Mouse (Mus musculus): ENCODE data around the gene Prkd1. TPM values are rescaled to one million over a fixed set of nuclear protein-coding genes. Genes with fewer than 3 reads are reported as not detected.

Gene Prkd1
- polyA plus RNA-seq, 1 experiment from 2014 or later, result 7.6 TPM

- no peak overlapping the region for H3K9ac ChIP-seq
- 87% methylated on average over 1 of the region's 1 CpGs for WGBS
- ATAC-seq, result no peak
Measured at GRCm38 (mm10) chr12:50599370-50599769, 49.5 kb downstream of the Prkd1 start.

GRCm38 (mm10) chr12:50598053-50598988 is 50.6 kb downstream of the Prkd1 start:
- H3K27ac ChIP-seq, result no peak overlapping the region
- no peak overlapping the region for H3K4me2 ChIP-seq

More at GRCm38 (mm10) chr12:50599370-50599769, 49.5 kb downstream of the Prkd1 start:
- no peak overlapping the region for H3K27ac ChIP-seq
- H3K4me3 ChIP-seq, result no peak overlapping the region
- 0 out of 2 replicates have a peak, but pooled peaks cover 8% of the 10 kb centered on the region for H3K4me1 ChIP-seq
- H3K27me3 ChIP-seq, result no peaks in the 10 kb centered on the region
- no peaks in the 10 kb centered on the region for H3K9me3 ChIP-seq (replicated peaks)
- H3K4me2 ChIP-seq, result no peak overlapping the region
- H3K36me3 ChIP-seq (ENCODE audit: poor library complexity, severe bottlenecking), result no peaks in the 10 kb centered on the region

GRCm38 (mm10) chr12:50597467-50597866 is 51.4 kb downstream of the Prkd1 start:
- ATAC-seq, result peak; percentile 39; the same call in 1 of the 2 replicates
- no peaks in the 10 kb centered on the region for H3K36me3 ChIP-seq (ENCODE audit: poor library complexity, severe bottlenecking)
- no peak overlapping the region for H3K4me2 ChIP-seq
- no peaks in the 10 kb centered on the region for H3K9me3 ChIP-seq (replicated peaks)
- H3K27me3 ChIP-seq, result no peaks in the 10 kb centered on the region
- no peak overlapping the region for H3K9ac ChIP-seq
- H3K4me1 ChIP-seq, result 0 out of 2 replicates have a peak, but pooled peaks cover 8% of the 10 kb centered on the region
- 74% methylated on average over 4 of the region's 4 CpGs for WGBS
- no peak overlapping the region for H3K27ac ChIP-seq
- H3K4me3 ChIP-seq, result no peak overlapping the region

More at GRCm38 (mm10) chr12:50598053-50598988, 50.6 kb downstream of the Prkd1 start:
- 0 out of 2 replicates have a peak, but pooled peaks cover 8% of the 10 kb centered on the region for H3K4me1 ChIP-seq
- no peaks in the 10 kb centered on the region for H3K27me3 ChIP-seq
- H3K9me3 ChIP-seq (replicated peaks), result no peaks in the 10 kb centered on the region
- ATAC-seq, result peak; percentile 75; the same call in 1 of the 2 replicates
- no peaks in the 10 kb centered on the region for H3K36me3 ChIP-seq (ENCODE audit: poor library complexity, severe bottlenecking)
- H3K4me3 ChIP-seq, result no peak overlapping the region
- 79% methylated on average over 9 of the region's 9 CpGs for WGBS
- no peak overlapping the region for H3K9ac ChIP-seq

- no peak for ATAC-seq
- 91% methylated on average over 5 of the region's 5 CpGs for WGBS
Measured at GRCm38 (mm10) chr12:50595777-50596176, 53.1 kb downstream of the Prkd1 start.

DNA sequence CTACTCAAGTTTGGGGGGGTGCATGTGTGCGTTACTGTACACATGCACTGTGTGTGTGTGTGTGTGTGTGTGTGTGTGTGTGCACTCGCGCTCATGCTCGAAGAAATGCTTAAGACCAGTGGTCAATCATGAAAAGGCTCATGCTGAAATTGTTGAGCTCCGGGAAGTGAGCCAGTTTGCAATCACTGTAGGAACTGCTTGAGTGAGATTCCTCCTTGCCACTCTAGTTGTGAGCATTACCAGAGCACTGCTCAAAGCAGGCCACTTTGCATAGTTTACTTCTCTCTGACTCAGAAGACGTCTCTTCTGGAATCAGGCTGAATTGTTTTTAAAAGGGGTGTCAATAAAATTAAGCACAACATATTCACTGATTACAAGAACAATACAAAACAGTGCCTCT is 54.4 kb downstream of the Prkd1 start:
- H3K27me3 ChIP-seq, result no peaks in the 10 kb centered on the region
- no peaks in the 10 kb centered on the region for H3K9me3 ChIP-seq (replicated peaks)
- 0 out of 2 replicates have a peak, but pooled peaks cover 3% of the 10 kb centered on the region for H3K4me1 ChIP-seq
- no peak overlapping the region for H3K27ac ChIP-seq
- no peaks in the 10 kb centered on the region for H3K36me3 ChIP-seq (ENCODE audit: poor library complexity, severe bottlenecking)
- no peak overlapping the region for H3K4me2 ChIP-seq
- no peak overlapping the region for H3K4me3 ChIP-seq
- WGBS, result 77% methylated on average over 6 of the region's 6 CpGs
- H3K9ac ChIP-seq, result no peak overlapping the region
- ATAC-seq, result no peak

More at GRCm38 (mm10) chr12:50595777-50596176, 53.1 kb downstream of the Prkd1 start:
- Histone ChIP-seq H3K27ac (no peak overlapping the region), H3K9ac (no peak overlapping the region), H3K27me3 (no peaks in the 10 kb centered on the region), H3K4me2 (no peak overlapping the region), H3K9me3 (replicated peaks) (no peaks in the 10 kb centered on the region), H3K36me3 (ENCODE audit: poor library complexity, severe bottlenecking) (no peaks in the 10 kb centered on the region), H3K4me3 (no peak overlapping the region), H3K4me1 (0 out of 2 replicates have a peak, but pooled peaks cover 8% of the 10 kb centered on the region)

DNA sequence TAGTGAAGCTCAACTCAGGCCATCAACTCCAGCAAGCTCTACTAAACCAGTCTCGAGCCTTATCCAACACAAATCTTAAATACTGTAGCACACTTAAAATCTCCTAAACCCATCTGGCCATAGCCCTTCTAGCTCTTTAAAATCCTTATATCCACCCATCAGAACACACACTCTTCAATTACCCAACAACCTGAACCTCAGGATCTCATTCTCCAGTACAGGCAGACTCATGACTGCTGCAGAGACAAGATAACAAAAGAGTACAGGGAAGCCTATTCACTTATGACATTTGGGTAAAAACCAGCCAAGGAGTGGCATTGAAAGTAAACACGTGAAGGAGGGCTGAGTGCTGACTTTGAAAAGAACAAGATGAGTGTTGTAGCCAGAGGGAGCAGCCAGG is 55.4 kb downstream of the Prkd1 start:
- H3K9ac ChIP-seq, result no peak overlapping the region
- no peaks in the 10 kb centered on the region for H3K27me3 ChIP-seq
- no peaks in the 10 kb centered on the region for H3K9me3 ChIP-seq (replicated peaks)
- WGBS, result 77% methylated on average over 2 of the region's 2 CpGs
- H3K4me2 ChIP-seq, result no peak overlapping the region
- no peak overlapping the region for H3K4me3 ChIP-seq
- H3K27ac ChIP-seq, result no peak overlapping the region
- 0 out of 2 replicates have a peak, but pooled peaks cover 3% of the 10 kb centered on the region for H3K4me1 ChIP-seq
- no peak for ATAC-seq
- no peaks in the 10 kb centered on the region for H3K36me3 ChIP-seq (ENCODE audit: poor library complexity, severe bottlenecking)

- H3K27ac ChIP-seq, result no peak overlapping the region
- H3K27me3 ChIP-seq, result no peaks in the 10 kb centered on the region
- H3K4me3 ChIP-seq, result no peak overlapping the region
- 82% methylated on average over 6 of the region's 6 CpGs for WGBS
- no peaks in the 10 kb centered on the region for H3K4me1 ChIP-seq
- ATAC-seq, result no peak
- H3K9me3 ChIP-seq (replicated peaks), result no peaks in the 10 kb centered on the region
- H3K36me3 ChIP-seq (ENCODE audit: poor library complexity, severe bottlenecking), result no peaks in the 10 kb centered on the region
- no peak overlapping the region for H3K9ac ChIP-seq
- H3K4me2 ChIP-seq, result no peak overlapping the region
Measured at GRCm38 (mm10) chr12:50588137-50588761, 60.6 kb downstream of the Prkd1 start.

DNA sequence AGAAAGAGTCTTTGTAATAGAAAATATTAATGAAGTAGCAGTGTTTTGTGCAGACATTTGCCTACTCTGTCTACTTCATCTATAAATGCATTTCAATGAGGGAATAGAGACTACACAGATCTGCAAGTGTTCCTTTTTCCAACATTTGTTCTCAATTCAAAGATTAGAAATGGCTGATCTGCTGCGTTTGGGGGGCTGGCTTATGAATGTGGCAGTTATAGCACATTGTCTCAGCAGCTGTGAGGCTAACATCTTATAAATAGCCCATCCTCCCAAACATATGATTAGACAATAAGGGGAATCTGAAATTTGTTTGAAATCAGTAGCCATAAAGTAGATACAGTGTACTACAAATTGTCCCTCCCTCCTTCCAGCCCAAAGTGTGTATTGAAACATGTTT is 83.7 kb downstream of the Prkd1 start:
- no peaks in the 10 kb centered on the region for H3K9me3 ChIP-seq (replicated peaks)
- WGBS, result 68% methylated on average over 1 of the region's 1 CpGs
- H3K27me3 ChIP-seq, result no peaks in the 10 kb centered on the region
- H3K9ac ChIP-seq, result no peak overlapping the region
- no peak overlapping the region for H3K4me2 ChIP-seq
- H3K36me3 ChIP-seq (ENCODE audit: poor library complexity, severe bottlenecking), result no peaks in the 10 kb centered on the region
- no peak overlapping the region for H3K27ac ChIP-seq
- peaks cover 10% of the 10 kb centered on the region; the same call in 1 of the 2 replicates for H3K4me1 ChIP-seq
- H3K4me3 ChIP-seq, result no peak overlapping the region
- peak; percentile 24; the same call in 1 of the 2 replicates for ATAC-seq

DNA sequence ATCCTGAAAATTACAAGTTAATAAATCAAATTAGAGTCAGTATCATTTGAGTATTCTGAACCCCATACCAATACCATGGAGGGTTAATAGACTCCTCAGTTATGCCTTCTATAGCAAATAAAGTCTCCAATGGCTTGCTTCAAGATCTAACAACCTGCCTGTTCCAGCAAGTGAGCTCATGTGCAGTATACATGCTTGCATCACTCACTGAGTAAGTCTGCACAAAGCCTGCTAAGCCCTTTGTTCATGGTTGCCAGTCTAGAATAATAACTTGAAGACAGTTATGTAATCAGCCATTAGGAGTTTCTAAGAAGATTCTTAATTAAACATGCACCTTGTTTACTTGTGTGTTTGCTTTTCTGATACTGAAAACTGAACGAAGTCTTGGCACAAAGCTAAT is 88.4 kb downstream of the Prkd1 start:
- H3K4me2 ChIP-seq, result no peak overlapping the region
- no peak overlapping the region for H3K4me3 ChIP-seq
- no peak overlapping the region for H3K27ac ChIP-seq
- 0 out of 2 replicates have a peak, but pooled peaks have one; percentile 50 for ATAC-seq
- no peak overlapping the region for H3K9ac ChIP-seq
- WGBS, result 42% methylated on average over 1 of the region's 1 CpGs
- H3K4me1 ChIP-seq, result peaks cover 10% of the 10 kb centered on the region; the same call in 1 of the 2 replicates
- H3K36me3 ChIP-seq (ENCODE audit: poor library complexity, severe bottlenecking), result no peaks in the 10 kb centered on the region
- H3K27me3 ChIP-seq, result no peaks in the 10 kb centered on the region
- H3K9me3 ChIP-seq (replicated peaks), result no peaks in the 10 kb centered on the region

DNA sequence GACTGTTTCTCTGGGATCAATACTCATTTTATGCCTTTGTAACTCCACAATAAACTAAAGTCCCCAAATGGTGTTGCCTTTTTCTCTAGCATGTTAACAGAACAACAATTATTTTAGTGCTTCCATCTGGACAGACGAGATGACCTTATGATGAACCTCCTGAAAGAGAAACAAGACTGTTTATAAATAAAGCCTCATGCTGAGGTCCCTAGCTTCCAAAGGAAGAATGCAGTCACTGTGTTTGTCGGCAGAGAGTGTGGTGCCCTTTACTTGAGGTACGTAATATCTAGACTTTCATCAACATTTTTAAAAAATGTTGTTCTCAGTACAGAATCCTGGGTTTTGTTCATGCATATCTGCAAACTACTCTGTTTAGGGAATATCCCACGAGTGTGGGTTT is 90.7 kb downstream of the Prkd1 start:
- Histone ChIP-seq H3K27ac (no peak overlapping the region), H3K4me2 (no peak overlapping the region), H3K4me3 (no peak overlapping the region), H3K36me3 (ENCODE audit: poor library complexity, severe bottlenecking) (no peaks in the 10 kb centered on the region), H3K9me3 (replicated peaks) (no peaks in the 10 kb centered on the region), H3K27me3 (no peaks in the 10 kb centered on the region), H3K9ac (no peak overlapping the region), H3K4me1 (peaks cover 7% of the 10 kb centered on the region; the same call in 1 of the 2 replicates)
- WGBS, result 54% methylated on average over 4 of the region's 4 CpGs
- ATAC-seq, result no peak

DNA sequence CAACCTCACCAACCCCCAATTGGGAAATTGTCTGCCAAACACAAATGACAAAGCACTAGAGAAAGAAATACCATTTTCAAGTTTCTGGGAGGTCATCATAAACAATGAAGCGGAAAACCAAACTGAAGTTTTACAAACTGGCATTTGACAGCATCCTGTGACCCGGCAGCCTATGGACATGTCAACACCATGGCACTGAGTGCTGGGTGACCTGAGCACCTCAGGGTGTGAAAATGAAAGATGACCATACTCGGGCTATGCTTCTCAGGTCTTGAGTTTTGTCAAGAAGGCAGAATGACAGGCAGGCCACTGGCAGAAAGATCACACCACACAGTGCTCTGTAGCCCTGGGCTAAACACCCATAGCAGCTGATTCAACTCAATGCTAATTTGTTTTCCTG is 94.7 kb downstream of the Prkd1 start:
- Histone ChIP-seq H3K4me2 (no peak overlapping the region), H3K4me1 (peaks cover 13% of the 10 kb centered on the region), H3K27ac (no peak overlapping the region), H3K9me3 (replicated peaks) (no peaks in the 10 kb centered on the region), H3K27me3 (no peaks in the 10 kb centered on the region), H3K9ac (no peak overlapping the region), H3K4me3 (no peak overlapping the region), H3K36me3 (ENCODE audit: poor library complexity, severe bottlenecking) (no peaks in the 10 kb centered on the region)
- WGBS, result 82% methylated on average over 3 of the region's 3 CpGs
- no peak for ATAC-seq

Data from forebrain, embryonic 13.5 days (tissue).